Mouse (Mus musculus) lung, postnatal 0 days (tissue): ENCODE results near the gene Supt3.

Experiments used
- CTCF ChIP-seq: IDR thresholded peaks from 2 replicates; pipeline ENCODE4 v1.5.1; 2016; ENCODE audit warnings: antibody characterized with exemption, mild to moderate bottlenecking
- EP300 ChIP-seq: IDR thresholded peaks from 2 replicates; pipeline ENCODE4 v1.6.1; 2016; ENCODE audit warnings: antibody characterized with exemption, mild to moderate bottlenecking, control low read depth

- no peak for TF ChIP-seq EP300
- TF ChIP-seq CTCF = no peak
Observed at GRCm38 (mm10) chr17:45165741-45166140, 388.8 kb downstream of the Supt3 start.
